Mouse (Mus musculus) adrenal gland, postnatal 25 days (tissue): ENCODE measurements around the gene Bhlhe40. TPM values are rescaled to one million over a fixed set of nuclear protein-coding genes. Genes with fewer than 3 reads are reported as not detected.

Experiments used
- DNase-seq: peaks from one replicate; pipeline ENCODE4 v3.0.0; 2021; ENCODE audit warnings: mixed read lengths
- total RNA-seq: library from RNA; stranded (reverse); gene quantifications from 2 replicates; pipeline ENCODE4 v1.2.3, GENCODE M21; 2021

Gene Bhlhe40
- total RNA-seq, 1 experiment from 2014 or later = 201 TPM

DNA sequence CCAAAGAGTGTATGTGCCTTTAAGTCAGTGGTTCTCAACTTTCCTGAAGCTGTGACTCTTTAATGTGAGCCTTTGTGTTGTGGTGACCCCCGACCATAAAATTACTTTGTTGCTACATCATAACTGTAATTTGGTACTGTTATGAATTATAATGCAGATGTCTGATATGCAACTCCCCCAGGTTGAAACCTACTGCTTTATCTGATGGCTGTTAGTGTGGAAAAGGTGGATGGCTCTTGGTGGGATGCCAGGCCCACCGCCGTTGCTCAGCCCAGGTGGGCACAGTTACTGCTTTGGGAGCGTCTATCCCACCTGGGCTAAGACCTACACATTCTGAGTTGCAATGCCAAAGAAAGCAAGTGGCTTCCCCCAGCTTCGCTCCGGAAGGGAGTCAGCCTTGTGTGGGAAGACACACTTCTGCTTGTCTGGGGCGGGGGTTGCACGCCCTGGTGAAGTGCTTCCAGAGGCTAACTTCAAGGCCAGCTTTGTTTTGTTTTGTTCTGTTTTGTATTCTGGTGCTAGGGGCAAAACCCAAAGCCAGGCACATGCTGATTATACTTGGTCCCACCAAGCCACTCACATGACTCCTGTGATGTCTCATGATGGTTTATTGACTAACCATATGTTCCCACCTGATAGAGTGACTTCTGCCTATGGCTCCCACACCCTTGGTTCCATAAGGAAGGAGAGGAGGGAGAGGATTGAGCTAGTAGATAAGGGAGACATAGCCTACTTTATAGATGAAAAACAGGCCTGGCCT lies 34.7 kb downstream of the Bhlhe40 start:
- DNase-seq = no peak

GRCm38 (mm10) chr6:108695844-108696821 lies 35.7 kb downstream of the Bhlhe40 start:
- no peak for DNase-seq

DNA sequence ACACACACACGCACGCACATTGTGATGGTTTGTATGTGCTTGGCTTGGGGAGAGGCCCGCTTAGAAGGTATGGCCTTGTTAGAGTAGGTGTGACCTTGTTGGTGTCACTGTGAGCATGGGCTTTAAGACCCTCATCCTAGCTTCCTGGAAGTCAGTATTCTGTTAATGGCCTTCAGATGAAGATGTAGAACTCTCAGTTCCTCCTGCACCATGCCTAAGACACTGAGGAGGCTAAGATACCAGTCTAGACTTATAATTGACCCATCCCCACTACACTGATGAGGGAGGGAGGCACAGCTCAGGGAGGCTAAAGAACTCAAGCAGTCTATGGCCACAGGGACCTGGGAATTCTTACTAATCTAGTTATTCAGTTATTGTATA lies 36.4 kb downstream of the Bhlhe40 start:
- no peak for DNase-seq

DNA sequence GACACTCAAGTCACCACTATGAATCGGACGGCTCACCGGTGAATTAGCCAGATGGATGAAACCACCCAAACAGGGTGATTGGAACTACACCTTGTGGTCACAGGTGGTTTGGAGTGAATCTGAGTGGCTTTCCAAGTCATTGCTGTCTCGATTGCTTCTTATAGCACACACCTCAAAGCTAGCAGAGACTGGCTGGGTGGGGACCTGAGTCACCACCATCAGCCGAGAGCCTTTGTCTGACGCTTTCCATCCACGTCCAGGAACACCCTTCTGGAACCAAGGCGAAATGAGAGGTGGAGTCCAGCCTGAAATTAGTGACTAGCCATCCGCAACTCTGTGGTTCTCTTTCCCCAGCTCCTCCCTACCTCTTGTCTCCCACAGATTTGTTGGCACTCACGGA lies 36.9 kb downstream of the Bhlhe40 start:
- DNase-seq = no peak

GRCm38 (mm10) chr6:108698343-108698870 lies 38.0 kb downstream of the Bhlhe40 start:
- DNase-seq = no peak

GRCm38 (mm10) chr6:108699679-108700078 lies 39.2 kb downstream of the Bhlhe40 start:
- DNase-seq = no peak

GRCm38 (mm10) chr6:108700638-108701343 lies 40.4 kb downstream of the Bhlhe40 start:
- no peak for DNase-seq

- DNase-seq = no peak
These were observed 42.2 kb downstream of the Bhlhe40 start for GRCm38 (mm10) chr6:108702648-108703047.

GRCm38 (mm10) chr6:108703085-108703484 lies 42.7 kb downstream of the Bhlhe40 start:
- no peak for DNase-seq

DNA sequence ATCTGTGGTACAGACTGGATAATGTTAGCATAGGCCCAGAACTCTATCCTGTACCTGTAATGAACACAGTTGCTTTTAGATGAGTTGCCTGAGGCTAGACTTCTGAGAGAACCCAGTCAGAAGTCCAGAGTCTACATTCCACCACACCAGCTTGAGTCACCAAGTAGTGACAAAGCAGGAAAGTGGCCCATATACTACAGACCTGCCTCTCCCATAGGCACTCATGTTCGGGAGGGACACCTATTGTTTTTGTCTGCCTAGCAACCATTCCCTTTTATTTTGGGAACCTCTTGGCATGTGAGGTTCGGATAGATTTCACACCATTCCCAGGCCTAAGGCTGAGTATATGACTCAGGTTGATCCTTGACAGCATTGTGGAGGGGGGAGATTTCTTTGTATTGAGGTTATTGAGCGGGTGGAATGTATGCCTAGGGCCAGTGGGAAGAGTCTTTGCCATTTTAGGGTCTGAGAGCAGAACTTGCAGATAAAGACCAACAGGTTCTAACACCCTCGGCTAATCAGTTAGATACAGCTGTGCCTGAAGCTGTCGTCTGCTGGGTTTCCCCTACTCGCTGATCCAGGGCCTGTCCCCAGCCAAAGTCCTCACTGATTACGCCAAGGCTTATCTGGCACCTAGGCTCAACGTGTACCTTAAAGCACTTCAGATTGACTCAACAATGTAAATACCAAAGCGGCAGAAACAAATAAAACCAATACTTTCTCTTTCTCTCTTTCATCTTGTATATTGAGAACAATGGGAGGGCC lies 44.1 kb downstream of the Bhlhe40 start:
- DNase-seq = no peak

DNA sequence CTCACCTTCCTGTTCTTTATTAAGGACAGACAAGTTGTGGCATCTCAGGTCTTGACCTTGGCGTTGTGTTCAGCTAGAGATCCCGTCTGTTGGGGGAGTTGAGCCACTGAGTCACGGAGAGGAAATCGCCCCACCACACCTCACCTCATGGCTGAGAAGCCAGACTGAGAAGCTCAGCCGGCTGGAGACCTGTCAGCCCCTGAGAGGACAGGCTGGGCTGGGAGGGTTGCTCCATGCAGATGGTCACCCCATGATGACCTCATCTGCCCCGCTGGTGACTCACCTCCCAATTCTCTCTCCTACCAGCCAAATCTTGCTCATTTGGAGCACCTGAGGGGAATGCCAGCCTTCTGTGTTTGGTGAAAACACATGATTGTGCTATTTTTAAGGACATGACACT lies 45.5 kb downstream of the Bhlhe40 start:
- DNase-seq = peak; percentile 39

- no peak for DNase-seq
These were observed 46.7 kb downstream of the Bhlhe40 start for GRCm38 (mm10) chr6:108706994-108707645.

DNA sequence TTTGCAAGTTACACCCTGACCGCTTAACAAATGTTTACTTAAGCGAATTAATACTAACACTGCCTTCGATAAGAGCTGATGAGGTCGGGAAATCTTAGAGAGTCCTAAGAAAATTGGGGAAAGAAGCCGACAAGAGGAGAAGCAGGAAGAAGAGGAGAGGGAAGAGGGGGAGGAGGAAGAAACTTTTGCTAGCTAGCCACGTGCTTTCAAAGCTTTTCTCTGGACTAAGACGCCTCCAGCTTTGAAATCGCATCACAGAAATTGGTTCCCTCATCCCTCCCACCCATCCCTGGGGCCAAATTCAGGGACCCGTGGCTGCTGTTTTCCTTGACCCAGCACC lies 48.7 kb downstream of the Bhlhe40 start:
- DNase-seq = no peak

DNA sequence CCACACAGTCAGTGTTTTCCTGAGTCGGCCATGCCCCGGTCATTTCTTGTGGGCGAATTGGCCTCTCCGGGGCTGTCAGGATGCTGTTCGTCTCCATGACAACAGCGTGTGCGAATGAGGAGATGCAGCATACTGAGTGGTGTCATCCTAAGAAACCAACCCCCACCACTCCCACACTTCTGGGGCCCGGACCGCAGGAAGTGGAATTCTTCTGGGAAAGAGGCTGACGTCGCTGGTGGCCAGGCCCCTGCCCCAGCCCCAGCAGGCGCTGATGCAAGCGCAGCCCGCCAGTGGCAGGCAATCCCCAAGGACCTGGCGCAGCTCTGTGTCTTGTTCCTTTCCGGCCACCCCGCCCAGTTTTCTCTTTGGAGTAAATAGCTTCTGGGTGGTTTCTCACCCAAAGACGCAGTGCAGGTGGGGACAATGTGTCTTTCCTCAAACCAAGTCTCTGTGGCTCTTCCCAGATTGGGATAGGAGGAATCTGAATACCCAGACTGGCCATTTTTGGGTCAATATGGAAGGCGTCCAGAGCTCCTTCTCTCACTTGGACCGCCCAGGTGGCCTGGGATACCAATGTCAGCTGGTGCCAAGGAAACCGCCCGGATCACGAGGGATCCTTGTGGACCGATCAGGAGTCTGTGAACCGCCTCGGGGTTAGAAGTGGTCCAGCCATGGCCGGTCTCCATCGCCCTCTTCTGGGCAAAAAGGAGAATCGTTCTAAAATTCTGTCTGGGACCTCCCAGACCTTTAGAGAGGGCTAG lies 49.2 kb downstream of the Bhlhe40 start:
- peak; percentile 77 for DNase-seq

DNA sequence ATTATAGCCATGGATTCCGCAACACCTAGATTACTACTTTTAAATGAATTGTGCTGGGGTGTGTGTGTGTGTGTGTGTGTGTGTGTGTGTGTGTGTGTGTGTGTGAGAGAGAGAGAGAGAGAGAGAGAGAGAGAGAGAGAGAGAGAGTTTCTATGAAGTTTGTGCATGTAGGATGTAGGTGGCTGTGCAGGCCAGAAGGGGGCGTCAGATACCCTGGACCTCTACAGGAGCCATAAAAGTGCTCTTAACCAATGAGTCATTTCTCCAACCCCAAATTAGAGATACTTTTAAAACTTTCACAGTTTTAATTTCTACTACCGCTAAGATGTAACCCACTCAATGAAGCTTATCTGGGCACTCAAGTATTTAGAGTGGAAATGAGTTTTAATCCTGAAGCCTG lies 50.2 kb downstream of the Bhlhe40 start:
- no peak for DNase-seq

DNA sequence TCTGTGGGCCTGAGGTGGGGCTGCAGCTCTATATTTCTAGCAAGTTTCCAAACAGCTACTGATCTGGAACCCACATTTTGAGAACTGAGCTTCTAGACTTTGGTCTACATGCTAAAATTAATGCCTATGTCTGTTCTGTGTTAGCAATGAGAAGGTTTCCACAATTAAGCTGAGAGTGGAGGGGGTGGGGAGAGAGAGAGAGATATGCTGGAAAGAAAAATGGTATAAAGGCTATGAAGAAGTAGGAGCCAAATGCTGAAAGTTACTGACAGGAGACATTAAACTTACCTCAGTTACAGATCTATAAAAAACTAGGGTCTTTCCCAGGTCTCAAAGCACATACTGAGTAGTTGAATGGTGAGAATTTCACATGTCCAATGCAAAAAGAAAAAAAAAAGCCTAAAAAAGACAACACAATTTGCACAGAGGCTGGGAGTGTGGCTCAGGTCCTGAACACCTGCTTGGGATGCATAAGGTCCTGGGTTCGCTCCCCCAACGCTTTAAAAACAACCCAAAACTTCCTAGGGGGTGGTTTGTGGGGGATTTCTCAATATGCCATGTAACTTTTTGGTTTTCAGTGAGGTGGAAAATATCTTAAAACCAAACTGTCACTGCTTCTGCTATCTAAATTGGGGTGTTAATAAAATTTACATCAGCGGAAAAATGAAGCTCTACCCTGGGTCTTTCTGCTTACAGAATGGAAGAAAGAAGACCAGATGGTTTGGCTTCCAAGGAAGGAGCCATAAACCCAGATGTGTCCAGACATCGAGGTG lies 50.9 kb downstream of the Bhlhe40 start:
- DNase-seq = no peak

GRCm38 (mm10) chr6:108712148-108712547 lies 51.7 kb downstream of the Bhlhe40 start:
- no peak for DNase-seq

GRCm38 (mm10) chr6:108713175-108713974 lies 52.9 kb downstream of the Bhlhe40 start:
- DNase-seq = no peak
